Mouse (Mus musculus): ENCODE data around the gene Zkscan6. TPM values are rescaled to one million over a fixed set of nuclear protein-coding genes. Genes with fewer than 3 reads are reported as not detected.

Gene Zkscan6
- polyA plus RNA-seq, 1 experiment from 2014 or later: 9.3 TPM

DNA sequence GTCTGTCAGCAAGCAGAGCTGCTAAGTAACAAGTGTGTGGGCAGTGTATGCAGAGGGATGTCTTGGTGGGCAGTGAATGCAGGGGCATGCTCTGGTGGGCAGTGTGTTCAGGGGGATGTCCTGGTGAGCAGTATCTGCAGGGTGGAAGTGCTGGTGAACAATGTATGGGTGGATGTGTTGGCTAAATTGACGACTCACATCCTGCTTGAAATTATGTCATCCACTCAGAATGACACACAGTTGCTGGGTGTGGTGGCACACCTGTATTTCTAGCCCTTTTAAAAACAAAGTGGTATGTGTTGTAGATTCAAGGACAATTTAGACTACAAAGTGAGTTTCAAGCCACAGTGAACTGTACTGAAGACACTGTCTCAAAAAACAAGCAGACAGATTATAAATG is 11.2 kb downstream of the Zkscan6 start:
- Histone ChIP-seq H3K27me3 (replicated peaks; ENCODE audit: control insufficient read depth, insufficient read depth, low read length) (no peaks in the 10 kb centered on the region), H3K4me2 (replicated peaks; ENCODE audit: low read depth) (no peak overlapping the region), H3K9me3 (ENCODE audit: control insufficient read depth) (no peaks in the 10 kb centered on the region), H3K36me3 (ENCODE audit: control insufficient read depth, insufficient read depth) (peaks cover 60% of the 10 kb centered on the region), H3K4me1 (replicated peaks; ENCODE audit: control insufficient read depth, insufficient read depth, low read length) (no peaks in the 10 kb centered on the region), H3K4me3 (ENCODE audit: low read depth, low read length) (no peak overlapping the region), H3K9ac (ENCODE audit: low read depth, low read length) (no peak overlapping the region), H3K27ac (ENCODE audit: low read depth, low read length) (no peak overlapping the region)
- no peak for TF ChIP-seq CTCF (IDR thresholded peaks at IDR 0.05; ENCODE audit: low read depth)
- 48% methylated on average over 1 of the region's 1 CpGs for WGBS
- ATAC-seq: no peak

DNA sequence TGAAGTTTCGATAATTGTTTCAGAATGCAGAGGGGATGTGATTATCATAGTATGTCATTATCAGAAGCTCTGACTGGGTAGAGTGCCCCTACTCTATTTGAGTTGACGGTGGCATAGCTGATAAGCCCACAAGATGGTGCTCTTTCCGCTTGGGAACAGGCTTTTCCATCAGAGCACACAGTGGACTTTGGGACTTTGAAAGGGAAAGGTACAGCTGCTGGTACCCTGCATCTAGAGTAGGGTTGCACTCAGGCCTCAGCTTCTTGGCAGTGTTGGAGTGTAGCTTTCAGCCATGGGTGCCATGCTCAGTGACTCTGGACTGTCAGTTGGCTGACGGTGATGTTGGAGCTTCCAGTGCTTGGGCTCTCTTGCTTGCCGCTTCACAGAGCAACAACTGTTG is 13.3 kb downstream of the Zkscan6 start:
- no peaks in the 10 kb centered on the region for H3K9me3 ChIP-seq (ENCODE audit: control insufficient read depth)
- no peaks in the 10 kb centered on the region for H3K27me3 ChIP-seq (replicated peaks; ENCODE audit: control insufficient read depth, insufficient read depth, low read length)
- ATAC-seq: no peak
- H3K4me3 ChIP-seq (ENCODE audit: low read depth, low read length): no peak overlapping the region
- H3K4me1 ChIP-seq (replicated peaks; ENCODE audit: control insufficient read depth, insufficient read depth, low read length): no peaks in the 10 kb centered on the region
- peak; percentile 73 for TF ChIP-seq CTCF (IDR thresholded peaks at IDR 0.05; ENCODE audit: low read depth)
- peaks cover 61% of the 10 kb centered on the region for H3K36me3 ChIP-seq (ENCODE audit: control insufficient read depth, insufficient read depth)
- H3K4me2 ChIP-seq (replicated peaks; ENCODE audit: low read depth): no peak overlapping the region
- no peak overlapping the region for H3K27ac ChIP-seq (ENCODE audit: low read depth, low read length)
- H3K9ac ChIP-seq (ENCODE audit: low read depth, low read length): no peak overlapping the region
- WGBS: 60% methylated on average over 5 of the region's 5 CpGs

DNA sequence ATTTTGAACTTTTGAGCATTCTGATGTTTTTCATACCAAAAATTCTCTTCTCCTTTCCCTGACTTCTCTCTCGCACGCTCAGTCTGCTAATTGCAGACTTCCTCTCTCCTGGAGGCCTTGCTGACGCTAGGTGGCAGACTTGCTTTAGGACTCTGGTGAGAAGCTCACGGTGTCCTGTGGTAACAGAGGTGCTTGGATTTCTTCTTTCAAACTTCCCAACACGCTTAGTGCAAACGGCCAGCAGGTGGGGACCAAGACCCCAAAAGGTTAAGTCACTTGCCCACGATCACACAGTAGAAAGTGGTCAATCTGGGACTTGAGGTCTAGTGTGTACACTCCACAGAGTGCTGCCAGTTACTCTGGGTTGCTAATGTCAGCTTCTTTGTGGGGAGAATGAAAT is 13.9 kb downstream of the Zkscan6 start:
- no peaks in the 10 kb centered on the region for H3K27me3 ChIP-seq (replicated peaks; ENCODE audit: control insufficient read depth, insufficient read depth, low read length)
- H3K9me3 ChIP-seq (ENCODE audit: control insufficient read depth): no peaks in the 10 kb centered on the region
- no peaks in the 10 kb centered on the region for H3K4me1 ChIP-seq (replicated peaks; ENCODE audit: control insufficient read depth, insufficient read depth, low read length)
- no peak overlapping the region for H3K27ac ChIP-seq (ENCODE audit: low read depth, low read length)
- 13% methylated on average over 7 of the region's 7 CpGs for WGBS
- peak; percentile 87 for TF ChIP-seq CTCF (IDR thresholded peaks at IDR 0.05; ENCODE audit: low read depth)
- H3K4me2 ChIP-seq (replicated peaks; ENCODE audit: low read depth): no peak overlapping the region
- H3K4me3 ChIP-seq (ENCODE audit: low read depth, low read length): no peak overlapping the region
- no peak overlapping the region for H3K9ac ChIP-seq (ENCODE audit: low read depth, low read length)
- peak; percentile 43; the same call in 1 of the 2 replicates for ATAC-seq
- H3K36me3 ChIP-seq (ENCODE audit: control insufficient read depth, insufficient read depth): peaks cover 61% of the 10 kb centered on the region

GRCm38 (mm10) chr11:65824556-65824955 is 17.6 kb downstream of the Zkscan6 start:
- Histone ChIP-seq H3K9me3 (ENCODE audit: control insufficient read depth) (no peaks in the 10 kb centered on the region), H3K27ac (ENCODE audit: low read depth, low read length) (no peak overlapping the region), H3K27me3 (replicated peaks; ENCODE audit: control insufficient read depth, insufficient read depth, low read length) (no peaks in the 10 kb centered on the region), H3K4me1 (replicated peaks; ENCODE audit: control insufficient read depth, insufficient read depth, low read length) (no peaks in the 10 kb centered on the region), H3K9ac (ENCODE audit: low read depth, low read length) (no peak overlapping the region), H3K36me3 (ENCODE audit: control insufficient read depth, insufficient read depth) (peaks cover 64% of the 10 kb centered on the region), H3K4me3 (ENCODE audit: low read depth, low read length) (no peak overlapping the region), H3K4me2 (replicated peaks; ENCODE audit: low read depth) (no peak overlapping the region)
- WGBS: 86% methylated on average over 3 of the region's 3 CpGs
- no peak for TF ChIP-seq CTCF (IDR thresholded peaks at IDR 0.05; ENCODE audit: low read depth)
- no peak for ATAC-seq

DNA sequence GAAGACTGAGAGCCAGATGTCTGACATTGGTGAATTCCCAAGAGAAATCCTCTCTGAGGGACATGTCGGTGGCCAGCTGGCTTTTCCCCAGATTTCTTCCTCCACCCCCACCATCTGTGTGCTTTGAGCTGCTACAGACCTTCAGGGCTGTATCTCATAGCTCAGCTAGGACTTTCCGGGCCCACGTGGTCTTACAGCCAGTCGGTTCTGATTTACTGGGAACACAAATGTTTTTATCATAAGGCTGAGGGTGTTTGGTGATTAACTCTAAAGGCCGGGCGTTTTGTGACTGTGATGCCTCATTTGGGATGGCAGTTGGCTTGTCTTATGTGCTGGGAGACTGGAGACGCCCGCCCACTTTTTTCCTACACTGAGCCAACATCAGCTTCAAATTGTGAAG is 32.0 kb downstream of the Zkscan6 start:
- no peaks in the 10 kb centered on the region for H3K36me3 ChIP-seq (ENCODE audit: control insufficient read depth, insufficient read depth)
- H3K4me3 ChIP-seq (ENCODE audit: low read depth, low read length): no peak overlapping the region
- H3K4me1 ChIP-seq (replicated peaks; ENCODE audit: control insufficient read depth, insufficient read depth, low read length): no peaks in the 10 kb centered on the region
- H3K4me2 ChIP-seq (replicated peaks; ENCODE audit: low read depth): no peak overlapping the region
- no peak overlapping the region for H3K27ac ChIP-seq (ENCODE audit: low read depth, low read length)
- H3K9me3 ChIP-seq (ENCODE audit: control insufficient read depth): no peaks in the 10 kb centered on the region
- no peak overlapping the region for H3K9ac ChIP-seq (ENCODE audit: low read depth, low read length)
- no peaks in the 10 kb centered on the region for H3K27me3 ChIP-seq (replicated peaks; ENCODE audit: control insufficient read depth, insufficient read depth, low read length)
- no peak for ATAC-seq
- TF ChIP-seq CTCF (IDR thresholded peaks at IDR 0.05; ENCODE audit: low read depth): no peak
- WGBS: 61% methylated on average over 8 of the region's 8 CpGs

DNA sequence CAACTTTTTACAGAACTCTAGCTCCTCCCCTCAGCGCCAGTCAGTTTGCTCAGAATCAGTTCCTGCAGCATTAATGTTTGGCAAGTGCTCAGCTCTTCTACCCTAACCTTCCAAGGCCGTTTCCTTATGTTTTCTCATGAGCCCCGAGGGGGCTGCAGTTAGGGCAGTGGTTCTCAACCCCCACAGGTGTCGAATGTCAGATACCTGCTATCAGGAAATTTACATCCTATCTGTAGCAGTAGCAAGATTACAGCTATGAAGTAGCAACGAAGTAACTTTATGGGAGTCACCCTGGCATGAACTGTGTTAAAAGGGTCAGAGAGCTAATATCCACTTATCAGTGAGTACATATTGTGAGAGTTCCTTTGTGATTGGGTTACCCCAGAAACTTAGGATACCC is 39.5 kb downstream of the Zkscan6 start:
- Histone ChIP-seq H3K4me1 (replicated peaks; ENCODE audit: control insufficient read depth, insufficient read depth, low read length) (no peaks in the 10 kb centered on the region), H3K27me3 (replicated peaks; ENCODE audit: control insufficient read depth, insufficient read depth, low read length) (no peaks in the 10 kb centered on the region), H3K4me2 (replicated peaks; ENCODE audit: low read depth) (no peak overlapping the region), H3K36me3 (ENCODE audit: control insufficient read depth, insufficient read depth) (no peaks in the 10 kb centered on the region), H3K9ac (ENCODE audit: low read depth, low read length) (no peak overlapping the region), H3K9me3 (ENCODE audit: control insufficient read depth) (no peaks in the 10 kb centered on the region), H3K27ac (ENCODE audit: low read depth, low read length) (no peak overlapping the region), H3K4me3 (ENCODE audit: low read depth, low read length) (no peak overlapping the region)
- no peak for TF ChIP-seq CTCF (IDR thresholded peaks at IDR 0.05; ENCODE audit: low read depth)
- ATAC-seq: no peak
- 35% methylated on average over 5 of the region's 5 CpGs for WGBS

- 9% methylated on average over 1 of the region's 1 CpGs for WGBS
- no peak overlapping the region for H3K9ac ChIP-seq (ENCODE audit: low read depth, low read length)
- no peaks in the 10 kb centered on the region for H3K9me3 ChIP-seq (ENCODE audit: control insufficient read depth)
- H3K27ac ChIP-seq (ENCODE audit: low read depth, low read length): no peak overlapping the region
- no peaks in the 10 kb centered on the region for H3K27me3 ChIP-seq (replicated peaks; ENCODE audit: control insufficient read depth, insufficient read depth, low read length)
- TF ChIP-seq CTCF (IDR thresholded peaks at IDR 0.05; ENCODE audit: low read depth): peak; percentile 74
- no peak overlapping the region for H3K4me2 ChIP-seq (replicated peaks; ENCODE audit: low read depth)
- no peak overlapping the region for H3K4me3 ChIP-seq (ENCODE audit: low read depth, low read length)
- 0 out of 2 replicates have a peak, but pooled peaks have one; percentile 33 for ATAC-seq
- no peaks in the 10 kb centered on the region for H3K36me3 ChIP-seq (ENCODE audit: control insufficient read depth, insufficient read depth)
- no peaks in the 10 kb centered on the region for H3K4me1 ChIP-seq (replicated peaks; ENCODE audit: control insufficient read depth, insufficient read depth, low read length)
Measured at GRCm38 (mm10) chr11:65852066-65852465, 45.1 kb downstream of the Zkscan6 start.

All from intestine, postnatal 0 days (tissue).